Mouse (Mus musculus) kidney, adult 8-10 months (tissue): ENCODE measurements at regions not wholly inside any gene's neighbourhood (a gene's known extent, or its start where the extent isn't known, plus 50 kb on each side); places are given as distances from the start of the nearest gene placed in this dataset.

ENCODE experiments used
- DNase-seq, 2 experiments: peaks; one replicate each; pipeline ENCODE4 v3.0.0; 2022

- no peak for DNase-seq
These were observed 149.2 kb downstream of the Tinag start for GRCm38 (mm10) chr9:76896347-76896746.

DNA sequence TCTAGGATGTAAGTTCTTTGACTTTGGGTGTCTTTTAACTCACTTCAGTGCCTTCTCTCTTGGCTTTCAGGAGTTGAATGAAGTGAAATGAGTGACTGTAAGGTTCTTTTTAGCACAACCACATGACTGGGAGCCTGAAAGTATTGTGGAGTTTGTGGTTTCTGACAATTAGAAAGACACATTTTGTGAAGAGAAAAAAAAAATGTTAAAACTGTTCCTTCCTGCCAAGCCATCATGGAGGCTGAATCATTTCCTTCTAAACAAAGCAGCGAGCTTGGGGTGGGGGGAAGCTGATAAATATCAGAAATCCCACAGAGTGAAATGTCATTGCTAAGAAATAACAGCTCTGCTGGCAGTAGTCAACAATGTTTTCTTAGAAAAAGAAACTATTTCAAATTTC lies 163.8 kb downstream of the Tinag start:
- DNase-seq: no peak

DNA sequence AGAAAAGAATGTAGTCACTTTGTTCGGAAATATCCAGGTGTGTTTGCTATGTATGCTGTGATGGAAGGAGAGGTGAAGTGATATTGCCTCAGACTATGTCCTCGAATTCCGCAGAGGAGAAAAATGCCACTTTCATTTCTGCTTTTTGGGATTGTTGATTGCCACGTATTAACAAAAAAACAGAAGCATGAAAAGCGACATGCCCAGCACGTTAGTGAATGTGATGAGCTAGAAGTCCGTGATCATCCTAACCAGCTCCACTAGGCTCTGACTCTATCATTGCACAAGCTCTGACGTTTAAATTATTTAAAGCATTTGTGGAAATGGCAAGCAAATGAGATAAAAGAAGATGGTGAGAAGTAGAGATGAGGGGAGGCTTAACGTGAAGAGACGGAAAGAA lies 169.6 kb downstream of the Tinag start:
- no peak for DNase-seq

- no peak for DNase-seq
These were observed 173.2 kb downstream of the Tinag start for GRCm38 (mm10) chr9:76872418-76872817.

DNA sequence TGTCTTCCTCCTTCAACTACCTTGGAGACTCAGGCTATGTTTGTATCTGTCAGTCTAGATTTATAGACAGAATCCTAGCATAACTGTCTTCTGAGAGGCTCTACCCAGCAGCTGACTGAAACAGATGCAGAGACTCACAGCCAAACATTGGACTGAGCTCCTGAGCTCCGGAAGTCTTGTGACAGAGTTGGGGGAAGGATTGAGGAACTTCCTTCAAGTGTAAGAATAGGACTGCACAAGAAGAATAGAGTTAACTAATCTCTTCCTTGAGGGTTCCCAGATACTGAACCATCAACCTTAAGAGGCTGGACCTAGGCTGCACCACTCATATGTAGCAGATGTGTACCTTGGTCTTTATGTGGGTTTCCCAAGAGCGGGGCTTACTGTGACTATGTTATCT lies 176.0 kb downstream of the Tinag start:
- DNase-seq: no peak

- DNase-seq: no peak
These were observed 177.0 kb downstream of the Tinag start for GRCm38 (mm10) chr9:76868633-76869032.

DNA sequence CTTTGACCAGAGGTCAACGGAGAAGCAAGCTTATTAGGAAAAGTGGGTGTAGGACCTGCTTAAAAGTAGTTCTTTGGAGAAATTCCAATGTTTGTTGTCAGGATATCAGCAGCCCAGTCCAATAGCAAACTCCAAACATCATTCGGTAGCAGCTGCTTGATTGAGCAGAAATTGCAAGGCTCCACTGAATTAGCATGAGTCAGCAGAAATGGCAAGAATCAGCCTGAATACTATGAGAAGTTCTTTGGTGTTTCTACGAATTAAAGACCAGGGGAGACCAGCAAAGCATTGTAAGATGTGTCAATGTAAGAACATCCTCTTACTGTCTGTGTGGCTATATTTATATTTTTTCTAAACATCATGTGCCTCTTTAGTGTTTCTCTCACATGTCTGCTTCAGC lies 223.4 kb downstream of the Tinag start:
- no peak for DNase-seq

DNA sequence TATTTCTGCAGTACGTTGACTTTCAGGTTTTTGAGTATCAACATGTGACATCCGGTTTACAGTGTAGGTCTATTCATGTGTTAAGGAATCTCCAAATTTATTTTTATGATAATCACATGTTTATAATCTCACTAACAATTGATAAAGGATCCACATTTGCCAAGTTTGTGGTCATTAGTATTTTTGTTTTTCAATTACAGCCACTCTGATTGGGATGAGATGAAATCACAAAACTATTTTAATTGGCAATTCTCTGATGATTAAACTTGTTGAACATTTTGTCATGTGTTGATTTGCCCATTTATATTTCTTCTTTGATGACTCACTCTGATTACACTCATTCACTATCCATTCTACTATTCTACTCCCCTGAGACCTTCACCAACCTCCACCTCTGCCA lies 228.0 kb upstream of the Fam83b start:
- DNase-seq: no peak

- DNase-seq: peak; percentile 40 to 53
These were observed 221.7 kb upstream of the Fam83b start for GRCm38 (mm10) chr9:76788654-76789053.
